Mouse (Mus musculus): Measurements from ENCODE around the gene Gm28827.
"Not testable (repeated sequence)": the region's sequence is repeated elsewhere in the genome, so short reads cannot be mapped to it uniquely, and the experiment has no call there.

Gene Gm28827

GRCm38 (mm10) chrY:83030647-83031046 lies at the start of gene Gm28827:
Gene Gm28827 (plus strand): TSS chrY:83030947.
- DNase-seq (ENCODE audit: low read depth, low spot score) = not testable (repeated sequence)

All from A20 (cell line).